In the genomic region with DNA sequence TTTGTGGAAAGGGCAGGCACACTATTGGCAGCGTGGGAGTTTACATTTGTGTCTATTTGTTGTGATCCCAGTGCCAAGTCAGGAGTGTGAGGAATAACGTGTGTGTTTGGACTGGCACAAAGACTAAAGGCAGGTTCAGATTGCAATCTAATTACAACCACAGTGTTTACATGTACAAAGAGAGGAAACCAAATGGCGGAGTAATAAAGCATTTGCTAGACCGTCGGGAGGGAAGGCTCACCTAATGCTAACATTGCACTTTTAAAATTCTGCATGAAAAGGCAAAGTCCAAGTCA, we compare ENCODE assay signal across 17 mouse cellular contexts.
A peak's percentile ranks its signal among the peaks of the same experiment; 100 is the strongest.
DNase-seq lines count a peak whose midpoint lies in the region; ATAC-seq and TF ChIP-seq lines count a peak whose summit lies in the region.
"Had no signal": no experiment of that assay in that cellular context is flagged by ENCODE, and none has a peak within 500 bp of the region (broad histone marks: within the 10 kb centered on the region; RNA-seq: fewer than 3 reads in every experiment).

No protein-coding gene starts in this region.

- H3K27me3 ChIP-seq in hindbrain, embryonic 12.5 days, result no peaks in the 10 kb centered on the region
- no peaks in the 10 kb centered on the region for H3K27me3 ChIP-seq in hindbrain, postnatal 0 days (ENCODE audit: insufficient read depth, low read length)
- no peaks in the 10 kb centered on the region for H3K27me3 ChIP-seq in neural tube, embryonic 14.5 days (ENCODE audit: control insufficient read depth, insufficient read depth, low read length)
- no peaks in the 10 kb centered on the region for H3K27me3 ChIP-seq in neural tube, embryonic 15.5 days (replicated peaks)
- no peaks in the 10 kb centered on the region for H3K27me3 ChIP-seq in limb, embryonic 14.5 days (ENCODE audit: control insufficient read depth, insufficient read depth, low read length)
- H3K27me3 ChIP-seq: embryonic facial prominence, embryonic 12.5 days; limb, embryonic 12.5 days; neural tube, embryonic 12.5 days had no signal

- H3K9ac ChIP-seq in hindbrain, embryonic 12.5 days, result no peak overlapping the region
- H3K9ac ChIP-seq in hindbrain, postnatal 0 days (replicated peaks; ENCODE audit: low read length), result no peak overlapping the region
- H3K9ac ChIP-seq in neural tube, embryonic 14.5 days (replicated peaks; ENCODE audit: low read depth, low read length), result no peak overlapping the region
- H3K9ac ChIP-seq in neural tube, embryonic 15.5 days (replicated peaks), result no peak overlapping the region
- no peak overlapping the region for H3K9ac ChIP-seq in limb, embryonic 14.5 days (ENCODE audit: low read depth, low read length, severe bottlenecking)
- H3K9ac ChIP-seq: embryonic facial prominence, embryonic 12.5 days; limb, embryonic 12.5 days; neural tube, embryonic 12.5 days had no signal

- H3K4me2 ChIP-seq in hindbrain, embryonic 12.5 days (replicated peaks), result no peak overlapping the region
- no peak overlapping the region for H3K4me2 ChIP-seq in hindbrain, postnatal 0 days (ENCODE audit: low read depth, low read length)
- no peak overlapping the region for H3K4me2 ChIP-seq in neural tube, embryonic 14.5 days (ENCODE audit: low read depth, low read length)
- H3K4me2 ChIP-seq in neural tube, embryonic 15.5 days, result no peak overlapping the region
- no peak overlapping the region for H3K4me2 ChIP-seq in limb, embryonic 14.5 days (replicated peaks; ENCODE audit: low read depth, low read length, severe bottlenecking)
- H3K4me2 ChIP-seq: embryonic facial prominence, embryonic 12.5 days; limb, embryonic 12.5 days; neural tube, embryonic 12.5 days had no signal

- ATAC-seq in hindbrain, embryonic 12.5 days (ENCODE audit: low FRiP score), result 0 out of 2 replicates have a peak, but pooled peaks have one; percentile 40
- ATAC-seq in hindbrain, postnatal 0 days, result no peak
- no peak for ATAC-seq in neural tube, embryonic 14.5 days (ENCODE audit: low read depth)
- ATAC-seq in neural tube, embryonic 15.5 days (ENCODE audit: low FRiP score), result no peak
- peak; percentile 30; the same call in 1 of the 2 replicates for ATAC-seq in limb, embryonic 14.5 days (ENCODE audit: low FRiP score, low read depth)
- ATAC-seq: lung, postnatal 0 days had no signal

- peaks cover 9% of the 10 kb centered on the region for H3K4me1 ChIP-seq in hindbrain, embryonic 12.5 days
- 0 out of 2 replicates have a peak, but pooled peaks cover 7% of the 10 kb centered on the region for H3K4me1 ChIP-seq in hindbrain, postnatal 0 days (ENCODE audit: insufficient read depth, low read length)
- H3K4me1 ChIP-seq in neural tube, embryonic 14.5 days (ENCODE audit: control insufficient read depth, insufficient read depth, low read length), result peaks cover 10% of the 10 kb centered on the region; the same call in 1 of the 2 replicates
- peaks cover 10% of the 10 kb centered on the region for H3K4me1 ChIP-seq in neural tube, embryonic 15.5 days
- H3K4me1 ChIP-seq in limb, embryonic 14.5 days (ENCODE audit: control insufficient read depth, insufficient read depth, low read length), result no peaks in the 10 kb centered on the region
- H3K4me1 ChIP-seq: embryonic facial prominence, embryonic 12.5 days; limb, embryonic 12.5 days; neural tube, embryonic 12.5 days had no signal

- H3K9me3 ChIP-seq in hindbrain, embryonic 12.5 days (replicated peaks), result no peaks in the 10 kb centered on the region
- no peaks in the 10 kb centered on the region for H3K9me3 ChIP-seq in hindbrain, postnatal 0 days (ENCODE audit: low read length)
- no peaks in the 10 kb centered on the region for H3K9me3 ChIP-seq in neural tube, embryonic 14.5 days (ENCODE audit: control insufficient read depth, low read length)
- H3K9me3 ChIP-seq in neural tube, embryonic 15.5 days (replicated peaks), result no peaks in the 10 kb centered on the region
- no peaks in the 10 kb centered on the region for H3K9me3 ChIP-seq in limb, embryonic 14.5 days (ENCODE audit: control insufficient read depth, low read length)
- H3K9me3 ChIP-seq: embryonic facial prominence, embryonic 12.5 days; limb, embryonic 12.5 days; neural tube, embryonic 12.5 days had no signal

- intact Hi-C loops in heart, postnatal 36 days (cut with DNase I), result no loop called here

- H3K27ac ChIP-seq in hindbrain, embryonic 12.5 days, result peak overlapping the region; percentile 71
- H3K27ac ChIP-seq in hindbrain, postnatal 0 days, result no peak overlapping the region
- H3K27ac ChIP-seq in neural tube, embryonic 14.5 days (ENCODE audit: low read depth, low read length), result peak overlapping the region; percentile 0; the same call in 1 of the 2 replicates
- no peak overlapping the region; the same call in 1 of the 2 replicates for H3K27ac ChIP-seq in neural tube, embryonic 15.5 days (replicated peaks)
- no peak overlapping the region for H3K27ac ChIP-seq in limb, embryonic 14.5 days (replicated peaks; ENCODE audit: low read depth, low read length)
- H3K27ac ChIP-seq: embryonic facial prominence, embryonic 12.5 days; limb, embryonic 12.5 days; neural tube, embryonic 12.5 days had no signal

- 61% methylated on average over 5 of the region's 5 CpGs for WGBS in hindbrain, embryonic 12.5 days
- WGBS in hindbrain, postnatal 0 days, result 42% methylated on average over 5 of the region's 5 CpGs
- 36% methylated on average over 5 of the region's 5 CpGs for WGBS in neural tube, embryonic 14.5 days
- WGBS in neural tube, embryonic 15.5 days, result 29% methylated on average over 5 of the region's 5 CpGs
- 38% methylated on average over 5 of the region's 5 CpGs for WGBS in limb, embryonic 14.5 days

- DNase-seq in hindbrain, postnatal 0 days (ENCODE audit: low spot score), result no peak
- DNase-seq in limb, embryonic 14.5 days (ENCODE audit: low spot score), result no peak
- no peak for DNase-seq in heart, postnatal 36 days
- no peak for DNase-seq in left cerebral cortex, adult 18-20 months (ENCODE audit: low spot score in 2 of 2)
- DNase-seq: adrenal gland, adult 8-10 months; cerebellum, adult 9-10 months; heart, adult 11 months; kidney, adult 11 months; spleen, adult 18-20 months; thymus, postnatal 36 days had no signal

- H3K4me3 ChIP-seq in hindbrain, embryonic 12.5 days, result no peak overlapping the region
- H3K4me3 ChIP-seq in hindbrain, postnatal 0 days (ENCODE audit: low read length), result no peak overlapping the region
- no peak overlapping the region for H3K4me3 ChIP-seq in neural tube, embryonic 14.5 days (ENCODE audit: low read depth, low read length)
- H3K4me3 ChIP-seq in neural tube, embryonic 15.5 days (replicated peaks), result no peak overlapping the region
- no peak overlapping the region for H3K4me3 ChIP-seq in limb, embryonic 14.5 days (replicated peaks; ENCODE audit: low read length)
- H3K4me3 ChIP-seq: embryonic facial prominence, embryonic 12.5 days; limb, embryonic 12.5 days; neural tube, embryonic 12.5 days had no signal

- TF ChIP-seq POLR2A in limb, embryonic 14.5 days (IDR thresholded peaks at IDR 0.05; ENCODE audit: borderline replicate concordance, extremely low read depth, insufficient read depth, insufficient read length), result no peak

- H3K36me3 ChIP-seq in hindbrain, embryonic 12.5 days, result no peaks in the 10 kb centered on the region
- no peaks in the 10 kb centered on the region for H3K36me3 ChIP-seq in hindbrain, postnatal 0 days (ENCODE audit: insufficient read depth, low read length)
- no peaks in the 10 kb centered on the region for H3K36me3 ChIP-seq in neural tube, embryonic 14.5 days (ENCODE audit: control insufficient read depth, insufficient read depth, low read length)
- H3K36me3 ChIP-seq in neural tube, embryonic 15.5 days, result no peaks in the 10 kb centered on the region
- H3K36me3 ChIP-seq in limb, embryonic 14.5 days (ENCODE audit: control insufficient read depth, insufficient read depth, low read length), result no peaks in the 10 kb centered on the region
- H3K36me3 ChIP-seq: embryonic facial prominence, embryonic 12.5 days; limb, embryonic 12.5 days; neural tube, embryonic 12.5 days had no signal

- no peak for TF ChIP-seq CTCF in hindbrain, postnatal 0 days (IDR thresholded peaks at IDR 0.05; ENCODE audit: low read depth)

Comparison
In these comparisons a context has a peak if more than half of its experiments do, and no peak if none do; other contexts are left out.
1. ATAC-seq: peak in hindbrain, embryonic 12.5 days (single experiment) and limb, embryonic 14.5 days (single experiment); none in hindbrain, postnatal 0 days (single experiment), neural tube, embryonic 14.5 days (single experiment) and neural tube, embryonic 15.5 days (single experiment).
2. H3K27ac ChIP-seq: peak in hindbrain, embryonic 12.5 days (single experiment) and neural tube, embryonic 14.5 days (single experiment); none in hindbrain, postnatal 0 days (single experiment), neural tube, embryonic 15.5 days (single experiment) and limb, embryonic 14.5 days (single experiment).